Mouse (Mus musculus): Measurements from ENCODE around the gene Gm45062. TPM values are rescaled to one million over a fixed set of nuclear protein-coding genes. Genes with fewer than 3 reads are reported as not detected.
A peak's percentile ranks its signal among the peaks of the same experiment; 100 is the strongest.
"Not testable (repeated sequence)": the region's sequence is repeated elsewhere in the genome, so short reads cannot be mapped to it uniquely, and the experiment has no call there.

The Gm45062 gene
- total RNA-seq, 2 experiments from 2014 or later = not detected

- intact Hi-C loops (cut with DNase I) = no loop called here
- no peak for DNase-seq
These were observed 48.9 kb downstream of the Gm45062 start for GRCm38 (mm10) chr6:8307878-8308775.

GRCm38 (mm10) chr6:8312554-8312953 is 53.3 kb downstream of the Gm45062 start:
- intact Hi-C loops (cut with DNase I) = no loop called here
- no peak for DNase-seq

- intact Hi-C loops (cut with DNase I) = no loop called here
- no peak for DNase-seq
These were observed 57.0 kb downstream of the Gm45062 start for GRCm38 (mm10) chr6:8316201-8316600.

- intact Hi-C loops (cut with DNase I) = no loop called here
These were observed 60.3 kb downstream of the Gm45062 start for GRCm38 (mm10) chr6:8319591-8319990.

GRCm38 (mm10) chr6:8331496-8331895 is 72.2 kb downstream of the Gm45062 start:
- intact Hi-C loops (cut with DNase I); DNase-seq: not testable (repeated sequence)

More at GRCm38 (mm10) chr6:8319591-8319990, 60.3 kb downstream of the Gm45062 start:
- no peak for DNase-seq

- DNase-seq = no peak
- intact Hi-C loops (cut with DNase I) = no loop called here
These were observed 74.1 kb downstream of the Gm45062 start for GRCm38 (mm10) chr6:8333380-8333779.

GRCm38 (mm10) chr6:8336487-8337390 is 77.5 kb downstream of the Gm45062 start:
- intact Hi-C loops (cut with DNase I) = loop anchor here (5.0 kb wide), 1 partner anchor 66 kb away; no protein-coding TSS in a partner anchor
- DNase-seq = no peak

- intact Hi-C loops (cut with DNase I) = loop anchor here (5.0 kb wide), 1 partner anchor 63 kb away; no protein-coding TSS in a partner anchor
- DNase-seq = no peak
These were observed 80.2 kb downstream of the Gm45062 start for GRCm38 (mm10) chr6:8339453-8339852.

GRCm38 (mm10) chr6:8343271-8343670 is 84.0 kb downstream of the Gm45062 start:
- DNase-seq = no peak
- intact Hi-C loops (cut with DNase I) = no loop called here

GRCm38 (mm10) chr6:8345219-8345856 is 86.1 kb downstream of the Gm45062 start:
- intact Hi-C loops (cut with DNase I) = no loop called here
- peak; percentile 51 to 68 for DNase-seq

- DNase-seq = no peak
- intact Hi-C loops (cut with DNase I) = no loop called here
These were observed 87.9 kb downstream of the Gm45062 start for GRCm38 (mm10) chr6:8347154-8347553.

GRCm38 (mm10) chr6:8348344-8348743 is 89.1 kb downstream of the Gm45062 start:
- no peak for DNase-seq
- intact Hi-C loops (cut with DNase I) = no loop called here

GRCm38 (mm10) chr6:8349060-8349670 is 89.9 kb downstream of the Gm45062 start:
- DNase-seq = no peak
- intact Hi-C loops (cut with DNase I) = no loop called here

GRCm38 (mm10) chr6:8351507-8351906 is 92.3 kb downstream of the Gm45062 start:
- DNase-seq = no peak
- intact Hi-C loops (cut with DNase I) = loop anchor here (5.0 kb wide), 1 partner anchor 161 kb away; no protein-coding TSS in a partner anchor

- DNase-seq = no peak
- intact Hi-C loops (cut with DNase I) = loop anchor here (5.0 kb wide), 1 partner anchor 160 kb away; no protein-coding TSS in a partner anchor
These were observed 93.4 kb downstream of the Gm45062 start for GRCm38 (mm10) chr6:8352533-8353168.

GRCm38 (mm10) chr6:8353461-8353860 is 94.2 kb downstream of the Gm45062 start:
- DNase-seq = no peak
- intact Hi-C loops (cut with DNase I) = loop anchor here (5.0 kb wide), 1 partner anchor 159 kb away; no protein-coding TSS in a partner anchor

GRCm38 (mm10) chr6:8354846-8355245 is 95.6 kb downstream of the Gm45062 start:
- no peak for DNase-seq
- intact Hi-C loops (cut with DNase I) = loop anchor here (5.0 kb wide), 1 partner anchor 157 kb away; no protein-coding TSS in a partner anchor

GRCm38 (mm10) chr6:8358232-8358631 is 99.0 kb downstream of the Gm45062 start:
- intact Hi-C loops (cut with DNase I) = no loop called here
- DNase-seq = no peak

GRCm38 (mm10) chr6:8358782-8359181 is 99.5 kb downstream of the Gm45062 start:
- intact Hi-C loops (cut with DNase I) = no loop called here
- no peak for DNase-seq

Data from heart, postnatal 14 days (tissue).